Mouse (Mus musculus): Measurements from ENCODE around the gene Eno2. TPM values are rescaled to one million over a fixed set of nuclear protein-coding genes. Genes with fewer than 3 reads are reported as not detected.
"Not testable (repeated sequence)": the region's sequence is repeated elsewhere in the genome, so short reads cannot be mapped to it uniquely, and the experiment has no call there.

Gene Eno2
- total RNA-seq (2021), result 1 to 10 TPM; 1.9 to 3.3 TPM

- DNase-seq (ENCODE audit: low spot score), result no peak
- intact Hi-C loops (cut with DNase I), result no loop called here
These were observed at the start of gene Eno2 for GRCm38 (mm10) chr6:124769101-124769765. TSS of gene Eno2 (minus strand) at chr6:124769673.

- no peak for DNase-seq (ENCODE audit: low spot score)
- intact Hi-C loops (cut with DNase I), result no loop called here
These were observed 48.5 kb upstream of the Eno2 start for GRCm38 (mm10) chr6:124817971-124818370.

GRCm38 (mm10) chr6:124817563-124817962 is 48.1 kb upstream of the Eno2 start:
- intact Hi-C loops (cut with DNase I), result no loop called here
- no peak for DNase-seq (ENCODE audit: low spot score)

DNA sequence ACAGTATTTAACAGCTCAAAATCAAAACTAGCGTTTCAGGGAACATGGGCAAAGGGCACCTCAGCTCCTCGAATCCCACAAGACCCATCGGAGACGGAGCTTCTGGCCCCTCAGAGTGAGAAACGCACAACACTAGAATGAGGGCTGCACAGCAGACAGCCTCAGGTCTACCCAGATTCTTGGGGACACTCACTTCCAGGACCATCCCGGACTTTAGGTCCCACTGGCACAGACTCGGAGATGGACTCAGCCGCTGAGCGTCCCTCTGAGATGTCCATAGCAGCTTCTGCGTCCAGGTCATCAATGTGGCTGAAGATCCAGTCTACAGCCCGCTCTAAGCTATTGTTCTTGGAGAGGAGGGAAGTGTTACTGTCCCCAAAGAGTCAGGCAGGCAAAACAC is 47.7 kb upstream of the Eno2 start:
- DNase-seq (ENCODE audit: low spot score), result no peak
- intact Hi-C loops (cut with DNase I), result no loop called here

DNA sequence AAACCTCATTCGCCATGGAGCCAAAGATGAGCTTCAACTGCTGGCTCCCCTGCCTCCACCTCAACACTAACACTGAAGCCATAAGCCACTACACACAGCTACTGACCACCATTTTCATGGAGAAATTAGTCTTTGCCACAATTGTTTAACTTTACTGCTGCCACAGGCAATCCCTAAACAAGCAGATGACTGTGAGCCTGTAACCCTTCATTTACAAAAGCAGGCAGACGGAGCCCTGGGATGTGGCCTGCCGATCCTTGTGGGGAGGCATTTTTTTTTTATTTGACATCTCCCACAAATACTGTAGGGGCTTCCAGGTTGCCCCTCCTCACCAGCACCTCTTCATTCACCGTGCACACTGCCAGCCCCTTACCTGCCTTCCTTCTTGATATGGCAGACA is 47.1 kb upstream of the Eno2 start:
- DNase-seq (ENCODE audit: low spot score), result no peak
- intact Hi-C loops (cut with DNase I), result no loop called here

- DNase-seq (ENCODE audit: low spot score), result no peak
- intact Hi-C loops (cut with DNase I), result no loop called here
These were observed 45.6 kb upstream of the Eno2 start for GRCm38 (mm10) chr6:124814858-124815774.

DNA sequence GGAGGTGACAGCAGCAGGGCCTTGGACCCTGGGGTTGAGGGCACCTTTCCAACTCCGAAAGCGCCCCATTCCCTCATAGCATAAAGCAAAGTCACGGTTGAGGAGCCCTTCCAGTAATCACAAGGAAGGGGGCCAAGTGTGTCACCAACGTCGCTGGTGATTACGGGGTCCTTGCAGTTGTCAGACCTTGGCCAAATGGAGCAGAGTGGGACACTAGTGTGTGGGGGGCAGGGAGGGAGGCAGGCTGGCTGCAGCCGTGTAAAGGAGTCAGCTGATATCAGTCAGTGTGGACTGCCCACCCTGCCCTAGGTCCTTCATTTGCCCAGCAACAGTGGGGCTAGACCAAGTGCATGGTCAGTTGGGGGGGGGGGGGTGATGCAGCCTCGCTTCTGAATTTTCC is 45.0 kb upstream of the Eno2 start:
- no peak for DNase-seq (ENCODE audit: low spot score)
- intact Hi-C loops (cut with DNase I), result no loop called here

- intact Hi-C loops (cut with DNase I), result no loop called here
- DNase-seq (ENCODE audit: low spot score), result peak; percentile 86
These were observed 44.5 kb upstream of the Eno2 start, which contains the start of gene Tpi1 for GRCm38 (mm10) chr6:124813933-124814332. TSS of gene Tpi1 (minus strand) at chr6:124814296.

- DNase-seq (ENCODE audit: low spot score), result no peak
- intact Hi-C loops (cut with DNase I), result no loop called here
These were observed 44.0 kb upstream of the Eno2 start for GRCm38 (mm10) chr6:124813496-124813895.

DNA sequence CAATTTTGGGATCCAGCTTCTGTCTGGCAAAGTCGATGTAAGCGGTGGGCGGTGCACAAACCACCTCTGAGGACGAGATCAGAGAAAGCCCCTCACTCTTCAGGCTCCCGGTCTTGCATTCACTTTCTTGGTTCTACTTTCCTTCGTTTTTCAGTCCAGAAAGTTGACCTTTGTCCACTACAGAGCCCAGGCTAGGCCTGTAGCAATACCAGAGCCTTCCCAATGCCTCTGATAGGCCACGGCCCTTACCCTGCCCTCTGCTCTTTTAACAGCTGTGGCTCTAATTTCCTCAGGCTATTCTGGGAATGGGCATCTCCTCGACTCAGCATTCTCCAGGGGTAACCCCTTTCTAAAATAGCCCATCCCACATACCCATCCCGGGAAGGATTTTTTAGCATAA is 43.4 kb upstream of the Eno2 start:
- no peak for DNase-seq (ENCODE audit: low spot score)
- intact Hi-C loops (cut with DNase I), result no loop called here

GRCm38 (mm10) chr6:124811701-124812560 is 42.5 kb upstream of the Eno2 start:
- DNase-seq (ENCODE audit: low spot score), result no peak
- intact Hi-C loops (cut with DNase I), result no loop called here

DNA sequence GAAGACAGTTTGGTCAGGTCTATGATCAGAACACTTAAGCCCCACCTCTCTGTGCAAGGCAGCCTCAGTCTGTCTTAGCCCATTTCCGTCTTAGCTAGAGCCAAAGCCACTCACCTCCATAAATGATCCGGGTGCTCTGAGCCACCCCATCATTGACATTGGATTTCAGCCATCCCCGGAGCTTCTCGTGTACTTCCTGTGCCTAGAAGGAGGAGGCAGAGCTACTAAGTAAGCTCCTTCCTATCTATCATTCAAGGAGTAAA is 41.9 kb upstream of the Eno2 start:
- no peak for DNase-seq (ENCODE audit: low spot score)

DNA sequence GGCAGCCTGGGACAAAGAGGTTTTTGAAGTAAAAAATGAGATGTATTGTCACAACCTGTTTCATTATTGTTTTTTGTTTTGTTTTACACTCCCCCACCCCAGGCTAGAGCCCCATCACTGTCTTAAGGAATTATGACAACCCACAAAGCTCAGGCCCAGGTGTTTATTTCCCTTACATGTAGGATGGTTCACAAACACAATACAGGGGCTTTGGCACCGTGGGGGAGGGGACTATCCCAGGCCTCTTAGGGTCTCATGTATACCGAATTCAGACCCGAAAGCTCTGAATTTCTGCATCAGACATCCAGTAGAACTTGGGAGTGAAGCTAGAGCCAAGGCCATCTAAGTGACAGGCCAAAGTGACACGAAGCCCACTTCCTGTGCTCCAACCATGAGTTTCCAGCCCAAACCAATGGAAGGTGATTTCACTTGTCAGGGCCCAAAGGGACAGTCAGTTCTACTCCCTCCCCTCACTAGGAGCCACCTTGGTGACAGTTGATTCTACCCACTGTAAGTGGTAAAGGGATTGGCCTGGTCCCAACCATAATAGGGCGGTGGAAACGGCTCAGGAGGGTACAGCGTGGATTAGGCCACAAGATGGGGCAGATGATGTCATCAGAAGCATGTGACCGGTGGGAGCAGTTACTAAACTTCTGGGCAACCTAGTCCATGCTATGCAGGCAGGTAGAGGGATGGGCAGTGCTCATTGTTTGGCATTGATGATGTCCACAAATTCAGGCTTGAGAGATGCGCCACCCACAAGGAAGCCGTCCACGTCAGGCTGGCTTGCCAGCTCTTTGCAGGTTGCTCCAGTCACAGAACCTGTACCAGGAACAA is 41.3 kb upstream of the Eno2 start:
- intact Hi-C loops (cut with DNase I), result not testable (repeated sequence)

More for the DNA sequence above, 41.9 kb upstream of the Eno2 start:
- intact Hi-C loops (cut with DNase I), result no loop called here

GRCm38 (mm10) chr6:124809775-124810538 is 40.5 kb upstream of the Eno2 start:
- intact Hi-C loops (cut with DNase I), result loop anchor here (2.0 kb wide), 1 partner anchor 37 kb away; no protein-coding TSS in a partner anchor

More for the DNA sequence above, 41.3 kb upstream of the Eno2 start:
- DNase-seq (ENCODE audit: low spot score), result not testable (repeated sequence)

DNA sequence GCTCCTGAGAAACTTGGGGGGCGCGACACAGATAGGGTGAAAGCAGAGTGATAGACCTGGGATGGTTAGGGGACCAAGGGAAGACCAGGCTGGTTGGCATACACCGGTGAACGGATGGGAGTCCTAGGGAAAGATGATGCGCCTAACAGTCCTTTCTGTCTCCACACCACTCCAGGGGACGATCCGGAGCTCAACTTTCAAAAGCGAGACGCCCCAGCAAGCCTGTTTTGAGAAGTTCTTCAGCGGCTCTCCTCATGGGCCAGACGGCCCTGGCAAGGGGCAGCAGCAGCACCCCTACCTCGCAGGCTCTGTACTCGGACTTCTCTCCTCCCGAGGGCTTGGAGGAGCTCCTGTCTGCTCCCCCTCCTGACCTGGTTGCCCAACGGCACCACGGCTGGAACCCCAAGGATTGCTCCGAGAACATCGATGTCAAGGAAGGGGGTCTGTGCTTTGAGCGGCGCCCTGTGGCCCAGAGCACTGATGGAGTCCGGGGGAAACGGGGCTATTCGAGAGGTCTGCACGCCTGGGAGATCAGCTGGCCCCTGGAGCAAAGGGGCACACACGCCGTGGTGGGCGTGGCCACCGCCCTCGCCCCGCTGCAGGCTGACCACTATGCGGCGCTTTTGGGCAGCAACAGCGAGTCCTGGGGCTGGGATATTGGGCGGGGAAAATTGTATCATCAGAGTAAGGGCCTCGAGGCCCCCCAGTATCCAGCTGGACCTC is 39.7 kb upstream of the Eno2 start:
- intact Hi-C loops (cut with DNase I), result loop anchor here (2.0 kb wide), 1 partner anchor 38 kb away; no protein-coding TSS in a partner anchor
- DNase-seq (ENCODE audit: low spot score), result peak; percentile 70

More at GRCm38 (mm10) chr6:124809775-124810538, 40.5 kb upstream of the Eno2 start:
- DNase-seq (ENCODE audit: low spot score), result no peak

DNA sequence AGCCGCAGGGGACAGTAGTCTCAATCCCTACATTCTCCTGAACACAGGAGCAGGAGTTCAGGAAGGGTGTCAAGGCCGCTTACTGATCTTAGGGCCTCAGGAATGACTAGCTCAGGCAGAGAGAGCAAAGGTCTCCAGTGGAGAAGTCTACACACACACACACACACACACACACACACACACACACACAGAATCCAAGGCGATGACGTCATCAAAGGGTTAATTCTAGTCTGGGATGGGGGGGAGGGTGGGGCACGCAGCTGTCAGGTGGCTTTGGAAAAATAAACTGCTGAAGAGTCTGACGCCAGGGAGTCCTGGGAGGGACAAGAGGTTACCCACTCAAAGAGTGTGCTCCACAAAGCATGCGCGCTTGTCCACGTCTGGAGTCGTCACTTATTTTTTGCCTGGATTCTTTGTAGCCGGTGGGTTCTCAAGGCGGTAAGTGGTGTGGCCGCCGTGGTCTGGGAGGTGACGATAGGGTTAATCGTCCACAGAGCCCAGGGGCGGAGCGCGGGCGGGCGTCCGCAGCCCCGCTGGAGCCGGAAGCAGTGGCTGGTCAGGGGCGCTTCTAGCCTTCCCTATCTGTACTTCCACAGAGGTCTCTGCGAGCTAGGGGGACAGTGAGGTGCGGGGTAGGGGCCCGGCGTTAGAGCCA is 39.0 kb upstream of the Eno2 start, which contains the start of gene Spsb2:
TSS of gene Spsb2 (plus strand) at position 304 of the 655 bp plus-strand sequence.
- intact Hi-C loops (cut with DNase I), result loop anchor here (2.0 kb wide), 1 partner anchor 38 kb away; no protein-coding TSS in a partner anchor
- DNase-seq (ENCODE audit: low spot score), result peak; percentile 63

DNA sequence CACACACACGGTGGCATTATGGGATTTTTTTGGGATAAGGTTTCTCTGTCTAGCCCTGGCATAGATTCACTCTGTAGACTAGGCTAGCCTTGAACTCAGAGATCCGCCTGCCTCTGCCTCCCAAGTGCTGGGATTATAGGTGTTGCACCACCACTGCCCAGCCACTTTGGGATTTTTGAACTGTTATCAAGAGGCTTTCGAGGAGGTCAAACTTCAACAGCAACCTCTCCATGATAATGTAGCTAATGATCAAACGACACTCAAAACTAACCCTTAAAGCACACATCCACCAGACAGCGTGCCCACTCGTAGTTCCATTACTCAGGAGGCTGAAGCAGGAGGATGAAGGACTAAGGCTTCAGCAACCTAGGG is 38.5 kb upstream of the Eno2 start:
- intact Hi-C loops (cut with DNase I), result loop anchor here (2.0 kb wide), 1 partner anchor 39 kb away; no protein-coding TSS in a partner anchor
- DNase-seq (ENCODE audit: low spot score), result no peak

Data from heart, postnatal 25 days (tissue).